Mouse (Mus musculus) mature B cell (primary cell): ENCODE results near the gene Mecp2.

Source experiments
- in situ Hi-C: fragments of 300-500 bp; cut with MboI; formaldehyde crosslinking; loops from 2 replicates; pipeline ENCODE4 v1.14.3; 2019

Mecp2 gene

GRCm38 (mm10) chrX:74135263-74135662 is at the start of gene Mecp2:
Gene Mecp2 (minus strand): TSS chrX:74135363.
- in situ Hi-C loops: loop anchor here (25.0 kb wide), 1 partner anchor 102 kb away; the partner anchor contains the start of gene Flna

DNA sequence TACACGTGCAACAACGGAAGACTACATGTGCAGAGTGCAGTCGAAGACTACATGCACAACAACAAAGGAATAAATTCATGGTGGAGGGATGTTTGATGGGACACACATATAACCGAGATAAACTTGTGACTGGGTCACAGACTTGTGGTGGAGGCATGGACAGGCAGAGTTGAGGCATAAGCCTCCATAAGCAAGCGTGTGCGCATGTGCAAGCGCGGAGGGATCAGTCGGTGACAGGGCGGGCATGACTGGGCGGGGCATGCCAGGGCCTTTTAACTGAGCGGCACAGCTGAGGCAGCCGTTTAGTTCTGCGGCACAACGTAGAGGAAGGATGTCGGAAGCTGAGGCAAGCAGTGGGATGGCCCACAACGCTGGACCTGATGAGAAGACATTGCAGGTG is 41.8 kb upstream of the Mecp2 start, which contains the start of gene Tktl1:
Gene Tktl1 (plus strand): TSS at position 301 of the 400 bp plus-strand sequence.
- in situ Hi-C loops: no loop called here

GRCm38 (mm10) chrX:74167738-74168137 is 32.6 kb upstream of the Mecp2 start, which contains the start of gene Tex28:
Gene Tex28 (minus strand): TSS chrX:74167838.
- in situ Hi-C loops: no loop called here

DNA sequence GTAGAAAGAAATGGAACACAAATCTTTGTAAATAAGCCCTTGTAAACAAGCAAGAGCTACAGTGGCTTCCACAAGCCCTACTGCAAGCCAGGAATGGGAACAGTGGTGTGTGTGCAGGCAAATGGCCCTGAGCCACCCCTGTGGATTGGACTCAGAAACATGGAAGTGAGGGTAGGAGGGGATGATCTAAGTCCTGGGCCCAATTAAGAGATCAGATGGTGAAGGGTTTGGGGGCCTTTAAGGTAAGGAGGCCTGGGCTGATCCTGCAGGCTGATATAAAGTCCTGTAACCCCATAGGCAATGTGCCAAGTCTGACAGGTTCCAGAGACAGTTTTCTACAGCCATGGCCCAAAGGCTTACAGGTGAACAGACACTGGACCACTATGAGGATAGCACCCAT is 8.0 kb downstream of the Mecp2 start, which contains the start of gene Opn1mw:
Gene Opn1mw (plus strand): TSS at position 301 of the 400 bp plus-strand sequence.
- in situ Hi-C loops: loop anchor here (25.0 kb wide), 1 partner anchor 110 kb away; the partner anchor contains the start of gene Flna

GRCm38 (mm10) chrX:74124975-74125374 is 10.2 kb downstream of the Mecp2 start:
- in situ Hi-C loops: loop anchor here (5.0 to 25.0 kb wide), 2 partner anchors 112 to 287 kb away; partner anchors contain the start of gene Flna

- in situ Hi-C loops: no loop called here
Observed at GRCm38 (mm10) chrX:74115511-74115910, 19.7 kb downstream of the Mecp2 start.

DNA sequence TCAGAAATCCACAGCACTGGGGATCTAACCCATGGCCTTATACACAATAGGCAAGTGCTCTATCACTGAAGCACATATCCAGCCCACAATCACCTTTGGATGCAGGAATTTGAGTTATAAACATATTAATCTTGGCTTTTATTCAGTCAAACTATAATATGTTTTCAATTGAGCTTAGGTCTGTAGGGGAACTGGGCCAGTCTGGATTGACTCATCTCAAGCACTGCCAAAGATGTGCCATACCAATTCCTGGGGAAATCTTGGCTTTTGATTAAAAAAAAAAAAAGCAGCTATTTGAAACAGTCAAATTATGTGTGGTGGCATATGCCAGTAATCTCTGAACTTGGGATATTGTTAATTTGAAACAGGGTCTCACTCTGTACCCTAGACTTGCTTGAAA is 21.1 kb downstream of the Mecp2 start:
- in situ Hi-C loops: no loop called here

DNA sequence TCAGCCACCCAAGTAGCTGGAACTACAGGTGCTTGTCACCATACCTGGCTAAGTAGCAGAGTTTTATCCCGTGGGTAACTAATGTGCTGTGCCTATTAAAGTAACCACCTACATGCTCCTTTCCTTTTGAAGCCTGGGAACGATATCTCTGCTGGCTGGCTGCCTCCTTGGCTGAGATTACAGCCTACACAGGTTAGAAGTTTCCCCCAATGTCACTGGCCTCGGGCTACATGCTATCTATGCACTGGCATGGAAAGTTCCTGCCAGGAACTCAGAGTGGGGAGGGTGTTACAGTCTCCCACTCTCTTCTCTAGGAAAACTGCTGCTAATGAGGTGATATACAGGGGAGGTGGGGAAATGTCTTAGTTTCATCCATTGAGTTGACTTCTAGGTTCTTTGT is 26.4 kb downstream of the Mecp2 start:
- in situ Hi-C loops: no loop called here

DNA sequence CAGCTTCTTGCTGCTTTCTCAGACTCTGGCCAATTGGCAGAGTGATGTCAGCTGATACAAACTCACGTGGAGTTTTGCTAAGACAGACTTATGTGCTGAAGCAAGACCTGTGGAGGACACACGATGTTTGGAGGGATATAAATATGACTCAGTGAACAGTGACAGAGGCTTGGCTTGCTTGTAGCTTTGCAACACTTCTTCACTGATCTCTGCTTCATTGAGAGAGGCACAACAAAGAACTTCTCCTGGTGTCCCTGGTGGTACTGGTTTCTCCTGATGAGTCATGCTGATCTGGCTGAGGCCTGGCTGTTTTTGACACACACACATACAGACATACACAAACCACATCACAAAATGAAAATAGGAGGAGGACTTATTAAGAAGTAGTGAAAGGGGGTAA is 29.2 kb downstream of the Mecp2 start:
- in situ Hi-C loops: no loop called here

GRCm38 (mm10) chrX:74103457-74104188 is 31.5 kb downstream of the Mecp2 start:
- in situ Hi-C loops: no loop called here

GRCm38 (mm10) chrX:74095130-74095529 is 40.0 kb downstream of the Mecp2 start:
- in situ Hi-C loops: no loop called here

DNA sequence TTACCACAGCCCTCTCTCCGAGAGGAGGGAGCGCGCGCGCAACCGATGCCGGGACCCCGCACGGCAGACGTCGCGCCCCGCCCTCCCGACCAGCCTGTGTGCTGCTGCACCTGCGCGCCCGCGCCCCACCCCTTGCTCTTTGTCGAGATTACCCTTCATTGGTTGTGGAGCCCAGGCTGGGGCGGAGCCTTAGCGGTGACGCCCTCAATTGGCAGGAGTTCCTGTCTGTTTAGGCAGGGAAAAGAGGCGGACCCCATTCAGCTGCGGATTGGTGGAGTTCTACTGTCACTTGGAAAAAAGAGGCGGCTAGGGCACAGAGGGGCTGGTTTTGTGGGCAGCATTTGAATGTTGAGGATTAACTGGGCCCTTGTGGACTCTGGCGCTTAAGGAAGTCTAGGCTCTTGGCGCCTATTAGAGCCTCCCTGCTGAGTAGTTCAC is 49.5 kb downstream of the Mecp2 start:
- in situ Hi-C loops: no loop called here

GRCm38 (mm10) chrX:74084946-74085498 is 50.1 kb downstream of the Mecp2 start:
- in situ Hi-C loops: no loop called here

GRCm38 (mm10) chrX:74084276-74084837 is 50.8 kb downstream of the Mecp2 start:
- in situ Hi-C loops: no loop called here

- in situ Hi-C loops: no loop called here
Observed at GRCm38 (mm10) chrX:74070794-74071193, 64.4 kb downstream of the Mecp2 start.

GRCm38 (mm10) chrX:74067891-74068290 is 67.3 kb downstream of the Mecp2 start:
- in situ Hi-C loops: no loop called here

- in situ Hi-C loops: no loop called here
Observed at GRCm38 (mm10) chrX:74045107-74045506, 90.1 kb downstream of the Mecp2 start.

DNA sequence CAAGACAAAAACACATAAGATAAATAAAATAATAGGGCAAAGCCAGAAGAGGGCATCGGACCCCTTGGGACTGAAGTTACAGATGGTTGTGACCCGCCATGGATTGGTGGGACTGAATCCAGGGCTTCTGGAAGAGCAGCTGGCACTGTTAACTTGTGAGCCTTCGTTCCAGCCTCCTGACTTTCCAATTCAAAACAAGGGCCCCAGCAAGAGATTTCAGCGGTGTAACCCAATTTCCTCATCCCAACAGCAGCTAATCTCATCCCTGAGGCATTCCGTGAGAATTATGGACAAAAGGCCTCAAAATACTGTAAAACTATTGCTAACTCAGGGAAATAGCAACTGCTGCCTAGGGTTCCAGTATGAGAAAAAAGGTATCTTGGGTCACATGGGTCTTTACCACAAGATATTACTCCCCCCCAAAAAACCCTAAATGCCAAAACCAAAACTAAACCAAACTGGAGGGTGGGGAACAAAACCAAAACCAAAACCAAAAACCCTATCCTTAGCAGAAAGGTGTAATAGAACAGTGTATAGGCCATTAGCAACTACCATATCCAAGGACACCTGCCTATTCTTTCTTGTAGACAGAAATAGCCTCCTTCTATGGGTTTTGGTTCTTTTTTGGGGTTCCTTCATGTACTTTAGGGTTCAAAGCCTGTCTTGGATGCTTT is 97.3 kb downstream of the Mecp2 start:
- in situ Hi-C loops: no loop called here

DNA sequence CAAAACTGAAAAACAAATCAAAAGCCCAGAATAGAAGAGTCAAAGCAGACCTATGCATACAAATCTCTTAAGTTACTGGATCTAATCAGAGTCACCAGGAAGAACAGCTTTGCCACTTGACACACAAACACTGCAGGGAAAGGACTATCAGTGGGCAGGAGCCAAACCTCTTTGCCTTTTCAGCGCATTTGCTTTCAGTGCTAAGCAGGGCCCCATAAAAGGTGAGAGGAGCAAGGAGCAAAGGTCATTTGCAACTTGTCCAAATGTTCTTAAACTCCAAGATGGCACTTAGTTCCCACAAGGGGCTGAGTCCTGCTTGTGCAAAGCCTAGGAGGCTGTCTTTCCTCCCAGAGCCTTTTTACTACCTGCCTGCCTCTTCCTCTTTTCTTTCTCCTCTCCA is 105.2 kb downstream of the Mecp2 start:
- in situ Hi-C loops: no loop called here

DNA sequence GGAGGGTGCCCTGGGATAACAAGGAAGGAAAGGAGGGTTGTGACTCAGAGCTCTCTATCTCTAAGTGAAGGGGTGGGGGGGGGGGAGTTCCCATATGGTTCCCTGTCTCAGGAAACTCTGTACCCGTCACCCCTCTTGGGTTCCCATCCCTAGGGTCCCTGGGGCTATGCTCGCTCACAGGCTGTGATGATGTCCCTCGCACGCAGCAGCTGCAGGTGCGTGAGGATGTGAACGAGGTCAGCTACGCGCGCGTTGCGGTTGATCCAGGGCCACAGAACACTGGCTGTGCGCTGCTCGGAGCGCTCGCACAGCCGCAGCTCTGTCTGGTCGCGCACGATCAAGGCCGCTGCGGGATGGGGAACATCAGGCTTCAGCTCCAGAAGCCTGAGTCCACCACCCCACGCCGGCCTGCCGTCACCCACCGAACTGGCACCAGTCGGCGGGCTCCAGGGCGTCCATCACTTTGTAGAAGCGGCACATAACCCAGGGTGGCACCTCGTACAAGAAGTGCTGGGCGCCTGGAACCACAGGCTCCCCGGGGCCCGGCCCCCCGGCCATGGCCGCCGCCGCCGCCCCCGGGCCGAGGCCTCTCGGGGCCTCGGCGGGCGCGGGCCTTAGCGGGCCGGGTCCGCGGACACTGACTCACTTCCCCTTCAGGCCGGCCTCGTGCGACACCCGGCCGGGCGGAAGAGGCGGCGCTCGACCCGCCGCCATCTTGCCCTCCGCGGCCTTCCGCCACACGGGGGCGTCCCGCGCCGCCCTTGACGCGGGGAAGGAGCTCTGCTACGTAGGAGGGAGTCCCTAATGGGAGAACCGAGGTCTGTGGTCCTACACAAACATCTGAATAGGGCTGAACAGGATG is 111.7 kb downstream of the Mecp2 start, which contains the start of gene Irak1:
Gene Irak1 (minus strand): TSS at position 731 of the 862 bp plus-strand sequence.
- in situ Hi-C loops: no loop called here

- in situ Hi-C loops: no loop called here
Observed at GRCm38 (mm10) chrX:74022795-74023187, 112.4 kb downstream of the Mecp2 start.
